Mouse (Mus musculus) mesoderm, embryonic 11.5 days (tissue): ENCODE data around the gene Zfp524.
A peak's percentile ranks its signal among the peaks of the same experiment; 100 is the strongest.

Source experiments
- DNase-seq: peaks from one replicate; pipeline ENCODE4 v3.0.0-alpha.2; 2012; ENCODE audit warnings: low read depth, low spot score

Gene Zfp524

GRCm38 (mm10) chr7:5051193-5052192 lies 37.3 kb downstream of the Zfp524 start, which contains the start of gene Zfp580:
Gene Zfp580 (plus strand): TSS chr7:5051538.
- DNase-seq: peak; percentile 84

- no peak for DNase-seq
These were observed 38.2 kb downstream of the Zfp524 start for GRCm38 (mm10) chr7:5052438-5052837.

- DNase-seq: no peak
These were observed 38.7 kb downstream of the Zfp524 start for GRCm38 (mm10) chr7:5052931-5053343.

- DNase-seq: no peak
These were observed 39.4 kb downstream of the Zfp524 start for GRCm38 (mm10) chr7:5053456-5054179.

GRCm38 (mm10) chr7:5056651-5057263 lies 42.5 kb downstream of the Zfp524 start:
- no peak for DNase-seq

GRCm38 (mm10) chr7:5057381-5057780 lies 43.2 kb downstream of the Zfp524 start:
- no peak for DNase-seq

- DNase-seq: no peak
These were observed 43.6 kb downstream of the Zfp524 start for GRCm38 (mm10) chr7:5057804-5058203.

- no peak for DNase-seq
These were observed 44.4 kb downstream of the Zfp524 start for GRCm38 (mm10) chr7:5058631-5059030.

- no peak for DNase-seq
These were observed 45.2 kb downstream of the Zfp524 start for GRCm38 (mm10) chr7:5059421-5059820.

GRCm38 (mm10) chr7:5060239-5060731 lies 46.1 kb downstream of the Zfp524 start:
- DNase-seq: peak; percentile 84

GRCm38 (mm10) chr7:5060944-5061773 lies 46.9 kb downstream of the Zfp524 start:
- DNase-seq: peak; percentile 99

- DNase-seq: peak; percentile 93
These were observed 47.7 kb downstream of the Zfp524 start, which contains the start of gene U2af2 for GRCm38 (mm10) chr7:5061774-5062359. Gene U2af2 (plus strand): TSS chr7:5062143.

- peak; percentile 88 for DNase-seq
These were observed 48.3 kb downstream of the Zfp524 start for GRCm38 (mm10) chr7:5062360-5063001.

- DNase-seq: no peak
These were observed 50.7 kb downstream of the Zfp524 start for GRCm38 (mm10) chr7:5064886-5065285.
